Mouse (Mus musculus): ENCODE measurements around the gene Efs.
"Not testable (repeated sequence)": the region's sequence is repeated elsewhere in the genome, so short reads cannot be mapped to it uniquely, and the experiment has no call there.

Gene Efs

DNA sequence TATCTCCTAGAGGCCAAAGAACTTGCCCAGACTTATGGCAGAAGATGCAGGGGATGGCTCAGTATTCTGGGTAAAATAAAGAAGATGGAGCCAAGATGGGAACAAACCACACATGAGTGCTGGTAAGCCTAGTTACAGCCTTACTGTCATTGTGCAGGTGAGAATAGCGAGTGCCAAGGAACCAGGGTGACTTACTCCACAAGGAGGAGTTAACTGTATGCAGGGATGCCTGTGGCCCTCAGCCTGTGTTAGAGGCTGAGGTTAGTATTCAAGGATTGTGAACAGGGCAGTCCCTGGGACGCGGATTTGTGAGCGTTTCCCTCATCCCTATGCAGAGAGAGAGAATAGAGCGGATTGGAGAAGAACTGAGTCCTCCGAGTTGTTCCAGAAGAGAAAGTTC, 25.7 kb upstream of the Efs start:
- in situ Hi-C loops (cut with MboI, MseI), result loop anchor here (25.0 kb wide), 1 partner anchor 1061 kb away; the partner anchor contains the start of gene Mcpt1

DNA sequence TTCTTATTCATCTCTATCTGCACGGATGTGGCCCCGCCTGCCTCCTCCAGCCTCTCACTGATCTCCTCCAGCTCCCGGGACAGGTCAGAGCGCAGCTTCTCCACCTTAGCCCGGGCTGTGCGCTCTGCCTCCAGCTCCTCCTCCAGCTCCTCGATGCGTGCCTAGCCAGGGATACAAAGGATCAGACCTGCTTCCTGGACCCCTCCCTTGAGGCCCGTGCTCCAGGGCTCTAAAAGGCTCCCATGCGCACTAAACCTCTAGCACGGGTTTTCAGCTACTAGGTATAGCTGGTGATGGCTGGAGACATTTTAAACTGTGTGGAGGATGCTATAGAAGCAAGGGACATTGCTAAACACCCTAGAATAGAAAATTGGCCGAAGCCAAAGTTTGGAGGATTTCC, 24.6 kb upstream of the Efs start:
- in situ Hi-C loops (cut with MboI, MseI), result loop anchor here (25.0 kb wide), 1 partner anchor 1062 kb away; the partner anchor contains the start of gene Mcpt1

DNA sequence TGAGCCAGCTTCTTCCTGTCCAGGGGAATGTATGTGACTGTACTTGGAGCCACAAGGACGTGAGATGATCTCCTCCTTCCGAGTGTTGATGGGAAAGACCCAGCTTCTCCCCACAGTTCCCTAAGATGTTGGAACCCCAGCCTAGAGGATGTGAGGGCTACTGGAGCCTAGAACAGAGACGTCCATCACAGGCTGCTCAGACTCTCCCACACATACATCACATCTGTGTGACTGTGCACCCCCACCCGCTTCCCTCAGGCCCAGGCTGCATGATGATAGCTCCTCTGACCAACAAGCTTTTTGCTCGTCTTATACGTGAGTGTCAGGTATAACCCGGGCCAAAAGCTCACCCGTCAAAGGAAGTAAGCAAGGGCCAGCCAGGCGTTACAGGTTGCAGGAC, 22.9 kb upstream of the Efs start:
- in situ Hi-C loops (cut with MboI, MseI), result no loop called here

DNA sequence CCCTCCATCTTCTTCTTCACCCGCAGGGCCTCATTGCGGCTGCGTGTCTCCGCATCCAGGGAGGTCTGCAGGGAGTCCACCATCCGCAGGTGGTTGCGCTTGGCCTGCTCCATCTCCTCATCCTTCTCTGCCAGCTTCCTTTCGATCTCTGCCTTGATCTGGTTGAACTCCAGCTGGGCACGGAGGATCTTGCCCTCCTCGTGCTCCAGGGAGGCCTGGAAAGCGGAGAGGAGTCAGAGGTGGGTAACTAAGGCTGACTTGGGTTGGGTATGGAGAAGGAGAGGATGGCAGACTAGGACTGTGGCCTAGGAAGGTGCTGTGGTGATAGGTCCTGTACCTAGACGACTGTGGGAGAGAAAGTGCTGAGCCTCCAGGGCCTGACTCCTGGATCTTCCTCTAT, 21.1 kb upstream of the Efs start:
- in situ Hi-C loops (cut with MboI, MseI), result not testable (repeated sequence)

DNA sequence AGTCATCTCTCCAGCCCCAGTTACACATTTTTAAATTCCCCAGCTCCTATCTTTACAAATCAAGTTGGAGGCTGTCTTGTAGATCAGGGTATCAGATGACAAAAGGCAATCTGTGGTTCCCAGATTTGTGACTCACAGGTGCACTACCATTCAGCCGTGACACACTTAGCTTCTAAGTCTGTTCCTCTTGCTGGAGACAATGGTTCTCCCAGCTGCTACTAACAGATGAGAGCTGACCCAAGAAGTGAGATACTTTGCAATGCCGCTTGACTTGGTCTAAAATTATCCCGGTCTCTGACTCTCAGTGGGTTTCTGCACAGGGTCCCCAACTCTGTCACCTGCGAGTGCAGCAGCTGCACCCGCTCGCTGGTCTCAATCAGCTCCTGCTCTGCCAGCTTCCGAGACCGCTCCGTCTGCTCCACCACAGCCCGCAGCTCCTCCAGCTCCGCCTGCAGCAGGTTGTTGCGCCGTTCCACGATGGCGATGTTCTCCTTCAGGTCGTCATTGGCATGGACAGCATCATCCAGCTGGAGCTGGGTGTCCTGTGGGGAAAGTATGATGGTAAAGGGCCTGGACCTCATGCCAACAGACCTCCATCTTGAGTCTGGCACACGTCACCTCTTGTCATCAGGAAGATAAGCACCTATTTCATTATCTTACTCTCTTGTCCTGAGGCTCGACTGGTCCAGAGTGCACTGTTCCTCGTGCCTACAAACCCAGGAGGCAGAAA, 20.2 kb upstream of the Efs start:
- in situ Hi-C loops (cut with MboI, MseI), result no loop called here

DNA sequence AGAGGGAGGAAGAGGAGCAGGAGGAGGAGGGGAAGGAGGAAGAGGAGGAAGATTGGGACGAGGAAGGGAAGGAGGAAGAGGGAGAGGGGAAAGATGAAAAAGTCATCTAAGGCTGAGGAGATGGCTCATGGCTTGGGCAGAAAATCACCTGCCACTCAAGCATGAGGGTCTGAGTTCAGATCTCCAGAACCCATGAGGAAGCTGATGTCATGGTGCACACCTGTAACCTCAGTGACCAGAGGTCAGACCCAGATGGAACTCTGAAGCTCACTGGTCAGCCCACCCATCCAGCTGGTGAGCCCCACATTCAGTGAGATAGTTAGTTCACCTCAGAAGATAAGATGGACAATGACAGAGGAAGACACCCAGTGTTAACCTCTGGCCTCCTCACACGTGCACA, 19.0 kb upstream of the Efs start:
- in situ Hi-C loops (cut with MboI, MseI), result no loop called here

DNA sequence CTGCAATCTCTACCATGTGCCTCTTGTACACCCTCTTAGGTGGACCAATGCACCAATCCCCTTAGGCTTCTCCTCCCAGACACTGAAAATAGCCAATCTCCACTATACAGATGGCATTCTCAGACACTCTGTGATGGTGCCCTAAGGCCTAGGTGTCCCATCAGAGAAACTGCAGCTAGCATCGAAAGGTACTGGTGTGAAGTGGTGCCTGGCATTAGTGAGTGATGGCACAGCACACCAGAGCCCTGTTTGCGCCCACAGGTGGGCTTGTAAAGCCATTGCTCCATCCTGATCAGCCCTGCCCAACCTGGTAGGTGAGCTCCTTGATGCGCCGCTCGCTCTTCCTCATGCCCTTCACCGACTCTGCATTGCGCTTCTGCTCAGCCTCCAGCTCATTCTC, 18.0 kb upstream of the Efs start:
- in situ Hi-C loops (cut with MboI, MseI), result no loop called here

DNA sequence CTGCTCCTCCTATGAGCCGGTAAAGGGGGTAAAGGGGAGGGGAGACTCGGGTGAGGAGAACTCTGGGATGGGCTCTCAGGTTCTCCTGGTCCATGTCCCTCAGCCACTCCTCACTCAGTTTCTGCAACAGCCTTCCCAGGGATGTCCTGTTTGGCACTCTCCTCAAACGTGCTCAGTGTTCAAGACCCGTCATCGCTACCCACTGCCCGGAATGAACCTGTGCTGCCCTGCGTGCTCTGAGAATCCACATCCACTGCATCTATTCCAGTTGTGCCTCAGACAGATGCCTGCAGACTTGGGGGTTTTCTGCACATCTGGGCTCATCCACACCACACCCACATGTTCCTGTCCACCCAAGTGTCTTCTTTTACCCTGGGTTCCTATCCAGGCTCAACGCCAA, 16.6 kb upstream of the Efs start:
- in situ Hi-C loops (cut with MboI, MseI), result no loop called here

DNA sequence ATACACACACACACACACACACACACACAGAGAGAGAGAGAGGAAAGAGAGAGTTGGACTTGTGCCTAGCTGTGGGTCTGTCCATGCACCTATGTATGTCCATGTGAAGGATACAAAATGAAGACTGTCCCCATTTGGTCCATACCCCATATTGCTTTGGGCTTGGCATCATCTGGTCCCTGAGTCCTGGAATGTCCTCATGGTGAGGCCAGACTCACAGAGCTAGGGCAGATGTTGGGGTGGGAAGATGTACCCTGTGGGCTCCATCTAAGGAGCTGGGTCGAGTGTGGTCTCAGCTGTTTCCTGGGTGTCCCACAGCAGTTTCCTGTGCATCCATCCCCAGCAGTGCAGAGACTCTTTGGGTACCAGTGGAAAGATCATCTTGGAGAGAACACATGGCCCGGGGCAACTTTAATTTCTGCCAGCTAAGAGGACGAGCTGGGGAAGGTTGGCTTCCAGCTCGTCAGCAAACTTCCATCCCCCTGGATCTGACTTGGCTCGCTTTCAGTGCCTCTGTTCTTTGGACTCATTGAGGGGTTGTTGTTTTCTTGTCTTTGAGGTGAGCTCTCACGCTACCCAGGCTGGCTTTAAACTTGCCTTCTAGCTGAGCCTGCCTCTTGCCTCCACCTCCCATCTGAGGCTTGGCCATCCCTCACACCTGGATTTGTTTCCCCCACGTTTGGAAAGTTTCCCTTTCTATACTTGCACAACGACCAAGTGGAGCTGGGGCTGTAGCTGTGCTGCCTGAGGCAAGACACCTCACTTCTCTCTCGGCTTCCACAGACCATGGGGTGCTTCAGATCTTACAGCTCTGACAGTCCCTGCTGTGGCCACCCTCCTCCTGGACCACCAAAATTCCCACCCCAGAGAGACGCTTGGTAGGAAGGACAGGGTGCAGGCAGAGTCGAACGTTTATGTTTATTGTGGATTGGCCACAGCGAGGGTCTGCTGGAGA, 15.4 kb upstream of the Efs start:
- in situ Hi-C loops (cut with MboI, MseI), result no loop called here

DNA sequence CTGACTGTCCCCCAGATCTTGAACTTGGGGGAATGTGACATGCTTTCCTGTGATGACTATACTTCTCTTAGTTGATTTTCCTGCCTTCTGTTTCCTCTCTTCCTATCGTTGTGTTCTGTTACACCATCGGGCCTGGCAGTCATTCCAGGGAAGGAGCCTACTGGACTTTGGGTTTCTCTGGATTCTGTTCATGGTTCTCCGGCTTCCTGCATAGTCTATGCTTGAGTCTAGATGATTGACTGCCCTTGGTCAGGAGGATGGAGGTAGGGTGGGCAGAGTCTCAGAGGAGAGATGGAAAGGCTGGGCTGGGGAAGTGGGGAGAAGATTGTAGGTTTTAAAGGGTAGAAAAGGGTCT, 14.2 kb upstream of the Efs start:
- in situ Hi-C loops (cut with MboI, MseI), result no loop called here

DNA sequence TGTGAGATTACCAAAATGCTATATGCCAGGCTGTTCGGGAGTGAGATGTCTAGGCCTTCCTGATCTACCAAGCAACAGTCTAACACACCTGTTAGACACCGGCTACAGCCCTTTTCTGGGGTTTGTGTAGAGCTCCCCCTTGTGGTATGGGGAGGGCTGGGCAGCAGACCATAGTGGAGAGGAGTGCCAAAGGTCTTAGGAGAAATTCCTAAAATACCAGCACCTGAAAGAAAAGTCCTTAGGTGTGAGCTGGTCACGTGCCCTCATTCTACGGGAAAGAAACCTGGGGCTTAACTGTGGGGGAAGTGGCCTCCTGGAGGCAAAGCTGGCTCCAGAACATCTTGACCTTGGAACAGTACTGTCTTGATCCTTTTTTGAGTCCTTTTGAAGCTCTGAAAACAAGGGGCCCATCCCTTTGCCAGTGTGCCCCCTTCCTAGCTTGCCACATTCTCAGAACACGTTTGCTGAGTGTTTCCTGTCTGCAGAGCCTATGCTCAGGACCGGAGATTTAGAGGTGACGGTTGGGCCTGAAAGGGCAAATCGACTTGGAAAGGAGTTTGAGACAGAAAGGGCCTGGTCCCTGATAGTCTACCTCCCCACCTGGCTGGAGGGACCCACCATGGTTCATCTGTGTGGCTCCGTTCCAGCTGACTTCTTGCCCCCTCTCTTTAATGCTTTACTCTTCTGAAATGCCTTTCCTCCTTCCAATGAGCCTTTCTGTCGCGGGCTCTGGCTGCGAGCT, 13.7 kb upstream of the Efs start:
- in situ Hi-C loops (cut with MboI, MseI), result loop anchor here (5.0 kb wide), 1 partner anchor 92 kb away; no protein-coding TSS in a partner anchor

DNA sequence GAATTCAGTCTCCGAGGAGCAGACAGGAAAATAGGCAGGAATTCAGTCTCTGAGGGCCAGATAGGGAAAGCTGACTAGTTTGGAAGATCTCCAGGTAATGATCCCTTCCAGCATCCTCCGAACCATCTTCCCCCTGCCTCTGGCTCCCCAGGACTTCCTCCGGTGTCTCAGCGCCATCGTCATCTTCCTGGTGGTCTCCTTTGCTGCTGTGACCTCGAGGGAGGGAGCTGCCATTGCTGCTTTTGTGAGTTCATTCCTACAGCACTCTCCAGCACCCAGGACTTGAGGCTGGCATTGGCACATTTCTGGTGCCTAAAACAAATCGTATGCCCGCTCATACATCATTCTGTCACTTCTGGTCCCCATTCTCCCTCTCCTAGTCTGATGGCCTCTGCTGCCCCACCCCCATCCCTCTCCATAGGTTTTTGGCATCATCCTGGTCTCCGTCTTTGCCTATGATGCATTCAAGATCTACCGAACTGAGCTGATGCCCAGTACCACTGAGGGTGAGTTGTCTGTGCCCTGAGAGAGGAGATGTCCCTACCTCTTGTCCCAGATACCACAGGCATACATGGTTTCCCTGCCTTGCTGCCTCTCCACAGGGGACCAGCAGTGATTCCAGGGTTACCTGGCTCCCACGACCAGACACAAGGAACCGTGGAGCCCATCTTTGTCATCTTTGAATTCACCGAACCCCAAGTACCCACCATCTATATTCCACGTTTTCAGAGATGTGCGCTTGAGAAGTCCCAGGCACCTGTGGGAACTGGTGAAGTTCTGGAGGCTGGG, 12.7 kb upstream of the Efs start:
- in situ Hi-C loops (cut with MboI, MseI), result loop anchor here (5.0 kb wide), 1 partner anchor 91 kb away; no protein-coding TSS in a partner anchor

DNA sequence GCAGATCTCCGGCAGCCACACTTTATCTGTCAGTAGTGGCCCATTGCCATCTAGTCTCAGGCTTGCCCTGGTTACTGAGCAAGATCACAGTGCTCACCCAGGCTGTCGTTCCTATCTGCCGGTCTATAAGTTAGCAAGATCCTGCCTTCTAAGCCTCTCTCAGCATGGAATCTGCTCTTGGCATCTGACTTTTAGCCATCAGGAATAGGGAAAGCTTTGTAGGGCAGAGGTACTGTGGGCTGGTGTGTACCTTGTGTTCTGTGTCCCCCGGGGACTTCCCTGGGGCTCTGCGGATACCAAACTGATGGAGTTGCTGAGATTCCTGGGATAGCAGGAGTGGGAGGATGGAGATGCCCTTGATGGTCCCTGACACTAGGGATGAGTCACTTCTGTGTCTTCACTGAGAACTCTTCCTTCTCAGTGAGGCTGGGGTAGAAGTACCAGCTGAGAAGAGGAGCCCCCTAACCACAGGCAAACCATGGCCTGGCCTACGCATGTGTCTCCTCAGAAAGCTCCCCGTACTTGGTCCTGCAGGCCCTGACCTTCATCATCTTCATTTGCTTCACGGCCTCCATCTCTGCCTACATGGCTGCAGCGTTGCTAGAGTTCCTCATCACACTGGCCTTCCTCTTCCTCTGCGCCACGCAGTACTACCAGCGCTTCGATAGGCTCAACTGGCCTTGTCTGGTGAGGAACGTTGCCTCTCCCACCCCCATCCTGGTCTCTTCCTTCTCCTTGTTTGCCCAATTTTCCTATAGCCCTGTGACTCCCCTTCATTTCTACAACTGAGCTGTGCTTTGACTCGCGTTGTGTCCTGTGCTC, 11.6 kb upstream of the Efs start:
- in situ Hi-C loops (cut with MboI, MseI), result loop anchor here (5.0 kb wide), 1 partner anchor 90 kb away; no protein-coding TSS in a partner anchor

DNA sequence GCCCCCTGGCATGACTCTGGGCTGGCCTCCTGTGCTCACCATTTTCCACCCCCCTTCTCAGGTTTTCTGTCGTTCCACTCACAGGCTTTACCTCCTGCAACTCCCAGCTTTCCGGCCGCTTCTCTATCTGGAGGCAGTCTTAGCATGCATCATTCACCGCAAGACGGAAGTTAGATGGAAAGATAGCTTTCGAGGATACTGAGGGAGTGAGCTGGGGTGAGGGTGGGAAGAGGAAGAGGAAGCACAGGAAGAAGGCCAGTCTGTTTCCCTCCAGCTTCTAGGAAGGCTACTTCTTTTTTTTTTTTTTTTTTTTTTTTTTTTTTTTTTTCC, 10.9 kb upstream of the Efs start:
- in situ Hi-C loops (cut with MboI, MseI), result loop anchor here (5.0 kb wide), 1 partner anchor 89 kb away; no protein-coding TSS in a partner anchor

DNA sequence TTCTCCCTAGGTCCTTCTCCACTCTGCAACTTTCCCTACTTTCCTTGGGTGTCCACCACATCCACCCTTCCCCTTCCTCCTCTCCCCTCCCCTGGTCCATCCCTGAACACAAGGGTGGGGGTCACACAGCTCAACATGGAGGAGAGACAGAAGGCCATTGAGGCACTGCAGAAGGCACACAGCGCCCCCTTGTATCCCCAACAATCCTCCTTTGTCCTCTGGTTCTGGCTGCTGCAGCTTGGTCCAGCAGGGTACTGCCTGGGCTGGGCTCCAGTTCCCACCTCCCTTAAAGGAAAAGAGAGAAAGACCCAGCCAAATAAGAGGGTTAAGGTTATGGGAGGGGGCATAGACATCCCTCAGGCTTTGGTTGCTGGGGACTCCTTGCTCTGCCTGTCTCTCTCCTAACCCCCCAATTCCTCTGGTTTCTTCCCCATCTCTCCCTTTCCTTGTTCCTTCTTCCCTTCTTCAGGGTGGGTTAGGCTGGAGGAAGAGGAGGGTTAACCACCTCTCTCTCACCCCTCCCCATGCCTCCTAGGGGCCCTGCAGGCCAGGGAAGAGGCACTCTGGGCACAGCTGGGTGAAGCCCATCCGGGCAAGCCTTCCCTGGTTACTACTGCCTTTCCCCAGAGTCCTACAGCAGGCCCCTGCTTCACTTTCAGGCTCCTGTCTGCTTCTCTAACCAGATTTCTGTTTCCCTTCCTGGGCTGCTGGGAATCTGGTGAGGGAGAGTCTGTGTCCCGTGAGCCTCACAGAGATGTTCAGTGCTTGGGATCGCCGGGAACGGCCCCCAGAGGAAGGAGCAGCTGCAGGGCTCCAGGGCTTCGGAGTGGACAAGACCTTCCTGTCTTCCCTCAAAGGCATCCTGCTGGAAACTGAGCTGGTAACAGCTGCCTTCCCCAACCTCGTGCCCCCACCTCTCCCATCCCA, 10.2 kb upstream of the Efs start, which contains the start of gene Cmtm5:
TSS of gene Cmtm5 (plus strand) at position 358 of the 927 bp plus-strand sequence.
- in situ Hi-C loops (cut with MboI, MseI), result loop anchor here (5.0 kb wide), 1 partner anchor 89 kb away; no protein-coding TSS in a partner anchor

DNA sequence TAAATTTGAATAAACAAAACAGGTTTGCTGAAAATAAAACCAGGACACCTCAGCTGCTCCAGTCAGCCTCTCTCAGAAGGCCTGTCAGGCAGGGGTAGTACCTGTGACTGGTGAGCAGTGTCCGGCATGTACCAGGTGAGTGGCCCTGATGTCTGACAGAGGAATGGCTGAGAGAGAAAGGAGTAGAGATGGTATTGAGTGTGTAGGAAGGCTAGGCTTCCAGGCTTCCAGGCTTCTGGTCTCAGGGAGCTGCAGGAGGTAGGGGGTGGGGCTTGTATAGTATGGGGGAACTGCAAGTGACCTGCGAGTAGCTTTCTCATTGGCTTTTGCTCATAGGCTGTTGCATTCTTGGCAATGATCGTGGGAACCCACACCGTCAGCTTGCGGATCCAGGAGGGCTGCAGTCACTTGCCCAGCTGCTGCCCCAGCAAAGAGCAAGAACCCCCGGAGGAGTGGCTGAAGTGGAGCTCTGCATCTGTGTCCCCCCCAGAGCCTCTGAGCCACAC, 6.8 kb upstream of the Efs start, which contains the start of gene Il25:
TSS of gene Il25 (plus strand) at position 51 of the 506 bp plus-strand sequence.
- in situ Hi-C loops (cut with MboI, MseI), result no loop called here

DNA sequence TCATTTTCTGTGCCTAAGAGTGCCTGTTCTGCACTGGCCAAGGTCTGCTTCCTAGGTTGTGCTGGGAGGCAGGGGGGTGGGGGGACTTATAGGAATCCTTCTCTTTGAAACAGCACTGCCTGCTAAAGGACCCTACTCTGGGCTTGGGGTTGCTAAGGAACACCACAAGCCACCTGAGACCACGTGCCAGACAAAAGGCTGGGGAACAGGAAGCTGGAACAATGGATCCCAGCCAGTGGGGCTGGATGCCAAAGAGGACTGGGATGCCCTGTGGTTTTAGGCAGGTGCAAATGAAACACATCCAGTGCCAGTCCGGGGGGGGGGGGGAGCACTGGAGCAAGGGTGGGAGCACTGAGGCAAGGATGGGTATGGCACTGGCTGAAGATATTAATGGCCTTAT, 4.5 kb upstream of the Efs start:
- in situ Hi-C loops (cut with MboI, MseI), result no loop called here

DNA sequence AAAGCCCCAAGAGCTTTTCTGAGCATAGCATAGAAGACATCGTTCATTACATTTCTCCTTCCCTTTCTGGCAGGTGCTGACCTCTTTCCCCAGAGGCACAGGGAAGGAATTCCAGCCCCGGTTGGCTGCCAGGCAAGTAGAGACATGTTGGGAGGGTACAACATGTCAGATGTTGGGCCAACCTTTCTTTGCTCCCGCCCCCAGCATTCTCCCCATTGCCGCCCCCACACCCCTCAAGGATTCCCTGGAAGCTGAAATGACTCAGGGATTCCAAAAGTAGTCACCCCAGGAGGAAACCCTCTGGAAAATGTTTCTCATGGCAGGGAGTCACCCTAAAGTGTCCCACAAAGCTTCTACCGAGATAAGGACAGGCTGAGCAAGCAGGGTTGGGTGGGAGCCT, 3.9 kb upstream of the Efs start:
- in situ Hi-C loops (cut with MboI, MseI), result no loop called here

DNA sequence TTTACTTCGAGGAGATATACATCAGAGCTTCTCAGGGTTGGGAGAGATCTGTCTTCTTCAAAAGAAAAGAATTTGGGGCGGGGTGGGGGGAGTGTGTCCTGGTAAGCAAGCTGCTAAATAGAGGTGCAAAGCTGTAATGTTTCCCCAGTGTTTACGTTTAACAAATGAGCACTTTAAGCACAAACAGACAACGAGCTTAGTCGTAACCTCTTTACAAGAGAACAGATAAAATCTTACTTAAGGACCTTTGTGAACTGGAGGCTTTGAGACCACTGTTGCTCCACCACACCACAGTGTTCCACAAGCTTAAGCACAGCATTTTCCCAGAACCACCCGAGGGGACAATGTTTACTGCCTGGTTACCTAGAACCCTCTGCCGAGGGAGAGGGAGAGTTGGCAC, 1.4 kb upstream of the Efs start:
- in situ Hi-C loops (cut with MboI, MseI), result no loop called here

All from regulatory T cell (primary cell).